Mouse (Mus musculus): ENCODE measurements around the gene Dusp5. TPM values are rescaled to one million over a fixed set of nuclear protein-coding genes. Genes with fewer than 3 reads are reported as not detected.
"Not testable (repeated sequence)": the region's sequence is repeated elsewhere in the genome, so short reads cannot be mapped to it uniquely, and the experiment has no call there.

Gene Dusp5
- polyA plus RNA-seq, 1 experiment: 0.10 TPM

DNA sequence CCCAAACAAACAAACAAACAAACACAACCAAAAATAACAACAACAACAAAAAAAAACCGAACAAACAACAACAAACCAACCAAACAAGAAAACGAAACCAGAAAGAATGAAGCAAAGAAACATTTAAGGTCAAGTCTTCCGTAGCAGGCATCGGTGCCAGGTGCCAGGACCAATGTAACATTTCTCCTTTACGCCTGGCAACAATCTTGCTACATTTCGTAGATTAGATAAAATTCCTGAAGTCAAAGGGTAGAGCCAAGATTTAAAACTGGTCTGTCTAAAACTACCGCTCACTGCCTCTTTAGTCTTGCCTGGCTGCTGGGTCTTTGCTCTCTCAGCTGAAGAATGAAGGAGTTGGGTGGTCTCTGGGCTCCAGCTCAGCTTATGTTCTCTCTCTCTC, 47.2 kb downstream of the Dusp5 start:
- no peak overlapping the region for H3K4me3 ChIP-seq (replicated peaks)
- H3K27me3 ChIP-seq (ENCODE audit: control insufficient read depth): no peaks in the 10 kb centered on the region
- TF ChIP-seq GATA1 (IDR thresholded peaks at IDR 0.05; ENCODE audit: low read length): no peak
- TF ChIP-seq TAL1 (IDR thresholded peaks at IDR 0.05; ENCODE audit: low read length): no peak
- H3K4me1 ChIP-seq (ENCODE audit: control insufficient read depth): no peaks in the 10 kb centered on the region; the same call in 1 of the 2 replicates
- no peaks in the 10 kb centered on the region for H3K9me3 ChIP-seq (ENCODE audit: control insufficient read depth, low read length)
- no peaks in the 10 kb centered on the region for H3K36me3 ChIP-seq (ENCODE audit: control insufficient read depth)

DNA sequence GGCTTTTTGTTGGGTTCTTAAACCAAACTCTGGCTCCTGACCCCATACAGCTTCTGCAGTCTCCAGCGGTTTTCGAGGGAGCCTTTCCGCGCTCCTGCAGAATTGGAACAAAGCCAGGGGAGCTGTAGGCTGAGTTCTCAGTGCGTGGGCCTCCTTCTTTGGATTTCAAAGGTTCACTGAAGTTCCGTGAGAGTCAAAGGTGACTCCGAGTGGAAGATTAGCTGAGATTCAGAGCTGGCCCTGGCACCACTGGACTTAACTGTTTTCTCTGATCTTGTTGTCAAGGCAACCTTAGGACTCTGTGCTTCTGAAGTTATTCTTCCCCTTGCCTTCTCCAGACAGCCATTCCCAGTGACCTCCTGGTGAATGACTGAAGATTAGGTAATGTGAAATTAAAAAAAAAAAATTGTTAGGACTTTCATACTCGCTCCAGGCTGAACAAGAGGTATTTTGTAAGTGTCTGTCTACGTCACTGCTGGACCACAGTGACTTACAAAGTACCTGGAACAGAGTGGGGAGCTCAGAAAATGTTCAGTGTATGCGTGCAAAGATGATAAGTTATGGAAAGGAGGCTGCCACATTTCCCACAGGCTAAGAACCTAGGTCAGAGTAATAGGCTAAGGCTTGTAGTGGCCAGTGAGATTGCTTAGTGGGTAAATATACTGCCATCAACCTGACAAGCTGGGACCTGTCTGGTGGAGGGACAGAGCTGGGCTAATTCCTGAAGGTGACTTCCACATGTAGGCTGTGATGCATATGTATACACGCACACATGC, 48.3 kb downstream of the Dusp5 start:
- Histone ChIP-seq H3K27me3 (ENCODE audit: control insufficient read depth) (no peaks in the 10 kb centered on the region), H3K4me3 (replicated peaks) (no peak overlapping the region), H3K9me3 (ENCODE audit: control insufficient read depth, low read length) (no peaks in the 10 kb centered on the region), H3K4me1 (ENCODE audit: control insufficient read depth) (no peaks in the 10 kb centered on the region), H3K36me3 (ENCODE audit: control insufficient read depth) (no peaks in the 10 kb centered on the region)
- TF ChIP-seq GATA1 (IDR thresholded peaks at IDR 0.05; ENCODE audit: low read length) (no peak), TAL1 (IDR thresholded peaks at IDR 0.05; ENCODE audit: low read length) (no peak)

DNA sequence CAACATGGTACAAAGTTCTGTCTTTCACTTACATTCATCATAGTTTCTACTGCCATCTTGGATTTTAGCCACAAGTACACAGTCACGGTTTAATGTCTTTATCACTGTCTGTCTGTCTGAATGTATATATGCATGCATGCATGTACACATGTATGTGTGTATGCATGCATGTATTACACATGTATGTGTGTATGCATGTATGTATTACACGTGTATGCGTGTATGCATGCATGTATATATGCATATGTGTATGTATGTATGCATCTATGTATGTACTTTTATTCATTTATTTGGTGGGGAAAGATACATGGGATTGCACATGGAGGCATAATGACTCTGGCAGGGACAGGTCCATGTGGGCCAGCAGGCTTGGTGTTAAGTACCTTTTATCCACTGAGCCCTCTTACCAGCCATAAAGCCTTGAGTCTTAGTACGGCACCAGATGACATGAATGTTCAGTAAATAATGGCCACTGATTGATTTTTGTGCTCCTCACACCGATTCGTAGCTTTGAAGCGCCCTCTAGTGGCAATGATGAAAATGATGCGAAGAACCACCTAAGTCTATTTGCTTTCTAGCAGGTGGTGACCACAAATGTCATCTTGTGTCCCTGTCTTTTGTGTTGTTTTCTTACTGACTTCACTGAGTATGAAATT, 49.8 kb downstream of the Dusp5 start:
- TF ChIP-seq TAL1 (IDR thresholded peaks at IDR 0.05; ENCODE audit: low read length): no peak
- TF ChIP-seq GATA1 (IDR thresholded peaks at IDR 0.05; ENCODE audit: low read length): no peak
- Histone ChIP-seq H3K4me1 (ENCODE audit: control insufficient read depth) (no peaks in the 10 kb centered on the region), H3K36me3 (ENCODE audit: control insufficient read depth) (no peaks in the 10 kb centered on the region), H3K4me3 (replicated peaks) (no peak overlapping the region), H3K27me3 (ENCODE audit: control insufficient read depth) (no peaks in the 10 kb centered on the region), H3K9me3 (ENCODE audit: control insufficient read depth, low read length) (peaks cover 1% of the 10 kb centered on the region)

DNA sequence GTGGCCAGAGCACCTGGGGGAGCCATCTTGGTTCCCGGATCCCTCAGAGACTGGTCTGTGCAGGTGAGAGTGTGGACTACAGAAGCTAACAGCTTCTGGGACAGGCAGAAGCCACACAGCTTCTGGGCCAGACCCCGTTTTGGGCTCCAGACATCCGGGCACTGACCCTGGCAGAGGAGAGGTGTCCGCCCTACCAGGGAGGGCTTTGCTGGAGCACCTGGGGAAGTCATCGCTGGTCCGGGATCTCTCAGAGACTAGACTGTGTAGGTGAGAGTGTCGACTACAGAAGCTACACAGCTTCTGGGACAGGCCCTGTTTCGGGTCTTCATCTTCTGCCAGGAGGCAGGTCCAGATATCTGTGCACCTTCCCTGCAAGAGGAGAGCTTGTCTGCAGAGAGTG, 51.4 kb downstream of the Dusp5 start:
- H3K27me3 ChIP-seq (ENCODE audit: control insufficient read depth); H3K36me3 ChIP-seq (ENCODE audit: control insufficient read depth); H3K4me3 ChIP-seq (replicated peaks); H3K4me1 ChIP-seq (ENCODE audit: control insufficient read depth): not testable (repeated sequence)
- peaks cover 16% of the 10 kb centered on the region for H3K9me3 ChIP-seq (ENCODE audit: control insufficient read depth, low read length)

DNA sequence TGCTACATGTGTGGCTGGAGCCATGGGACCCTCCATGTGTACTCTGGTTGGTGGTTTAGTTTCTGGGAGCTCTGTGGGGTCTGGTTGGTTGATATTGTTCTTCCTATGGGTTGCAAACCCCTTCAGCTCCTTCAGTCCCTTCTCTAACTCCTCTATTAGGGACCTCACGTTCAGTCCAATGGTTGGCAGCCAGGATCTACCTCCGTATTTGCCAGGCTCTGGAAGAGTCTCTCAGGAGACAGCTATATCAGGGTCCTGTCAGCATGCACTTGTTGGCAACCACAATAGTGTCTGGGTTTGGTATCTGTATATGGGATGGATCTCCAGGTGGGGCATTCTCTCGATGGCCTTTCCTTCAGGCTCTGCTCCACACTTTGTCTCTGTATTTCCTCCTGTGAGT, 58.8 kb downstream of the Dusp5 start:
- H3K9me3 ChIP-seq (ENCODE audit: control insufficient read depth, low read length): peaks cover 19% of the 10 kb centered on the region
- H3K27me3 ChIP-seq (ENCODE audit: control insufficient read depth); H3K36me3 ChIP-seq (ENCODE audit: control insufficient read depth); H3K4me1 ChIP-seq (ENCODE audit: control insufficient read depth); H3K4me3 ChIP-seq (replicated peaks): not testable (repeated sequence)

DNA sequence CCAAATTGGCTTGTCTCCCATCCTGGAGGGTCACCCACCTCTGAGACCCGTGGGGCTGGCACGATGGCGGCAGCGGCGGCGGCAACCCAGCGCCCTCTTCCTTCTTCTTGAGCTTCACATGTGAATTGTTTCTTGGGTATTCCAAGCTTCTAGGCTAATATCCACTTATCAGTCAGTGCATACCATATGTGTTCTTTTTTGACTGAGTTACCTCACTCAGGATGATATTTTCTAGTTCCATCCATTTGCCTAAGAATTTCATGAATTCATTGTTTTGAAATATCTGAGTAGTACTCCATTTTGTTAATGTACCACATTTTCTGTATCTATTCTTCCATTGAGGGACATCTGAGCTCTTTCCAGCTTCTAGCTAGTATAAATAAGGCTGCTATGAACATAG, 60.1 kb downstream of the Dusp5 start, which contains the start of gene Nutf2-ps1:
Nutf2-ps1 (minus strand) TSS at position 101 of the 400 bp plus-strand sequence.
- not testable (repeated sequence) for H3K27me3 ChIP-seq (ENCODE audit: control insufficient read depth); H3K4me3 ChIP-seq (replicated peaks); H3K4me1 ChIP-seq (ENCODE audit: control insufficient read depth); H3K36me3 ChIP-seq (ENCODE audit: control insufficient read depth)
- H3K9me3 ChIP-seq (ENCODE audit: control insufficient read depth, low read length): peaks cover 16% of the 10 kb centered on the region

Other genes with a start within 250 kb of the Dusp5 start
- 12.9 and 14.0 TPM in 2 replicates for gene Mxi1, start 218.6 kb upstream of the Dusp5 start, polyA plus RNA-seq (2012)
- not detected in 2 replicates for gene Gm10197, start 157.3 kb upstream of the Dusp5 start, polyA plus RNA-seq (2012)
- gene Smndc1, start 138.5 kb upstream of the Dusp5 start, polyA plus RNA-seq (2012): 5.3 and 6.5 TPM in 2 replicates
- gene Nutf2-ps1, start 60.0 kb downstream of the Dusp5 start, polyA plus RNA-seq (2012): 9.7 and 12.5 TPM in 2 replicates
- gene Smc3, start 71.3 kb downstream of the Dusp5 start, polyA plus RNA-seq (2012): 2.8 and 3.6 TPM in 2 replicates
- 0.01 TPM in 1 of 2 replicates, not detected in the other for gene Rbm20, start 148.2 kb downstream of the Dusp5 start, polyA plus RNA-seq (2012)